Mouse (Mus musculus): ENCODE results near the gene Usp15. TPM values are rescaled to one million over a fixed set of nuclear protein-coding genes. Genes with fewer than 3 reads are reported as not detected.
A peak's percentile ranks its signal among the peaks of the same experiment; 100 is the strongest.

Gene Usp15
- polyA plus RNA-seq, 1 experiment from 2014 or later, result 68.2 TPM

DNA sequence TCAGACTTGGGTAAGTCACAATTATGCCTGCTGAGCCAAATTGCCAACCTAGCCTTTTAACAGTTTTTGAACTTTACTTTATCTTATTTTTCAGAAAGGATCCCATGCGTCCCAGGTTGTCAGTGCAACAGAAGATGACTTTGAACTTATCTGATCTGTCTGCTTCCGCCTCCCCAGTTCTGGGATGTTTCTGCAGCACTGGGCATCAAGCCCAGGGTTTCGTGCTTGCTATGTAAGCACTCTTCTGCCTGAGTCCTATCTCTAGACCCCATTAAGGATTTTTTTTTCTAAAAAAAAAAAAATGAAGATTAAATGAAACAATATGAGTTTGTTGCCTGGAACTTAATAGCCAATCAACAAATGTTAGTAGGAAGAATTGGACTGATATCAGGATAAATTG lies 2.3 kb upstream of the Usp15 start:
- Histone ChIP-seq H3K9ac (no peak overlapping the region), H3K9me3 (no peaks in the 10 kb centered on the region), H3K4me3 (no peak overlapping the region), H3K4me1 (replicated peaks) (peaks cover 20% of the 10 kb centered on the region), H3K27me3 (no peaks in the 10 kb centered on the region; the same call in 1 of the 2 replicates), H3K36me3 (no peaks in the 10 kb centered on the region), H3K4me2 (no peak overlapping the region), H3K27ac (replicated peaks) (no peak overlapping the region)
- no peak for ATAC-seq (ENCODE audit: low read depth)
- WGBS, result 93% methylated on average over 3 of the region's 3 CpGs

- Histone ChIP-seq H3K9me3 (no peaks in the 10 kb centered on the region), H3K4me1 (replicated peaks) (peaks cover 24% of the 10 kb centered on the region), H3K27ac (replicated peaks) (no peak overlapping the region), H3K4me3 (no peak overlapping the region), H3K9ac (no peak overlapping the region), H3K36me3 (no peaks in the 10 kb centered on the region), H3K4me2 (no peak overlapping the region), H3K27me3 (no peaks in the 10 kb centered on the region; the same call in 1 of the 2 replicates)
- WGBS, result 48% methylated on average over 5 of the region's 5 CpGs
- no peak for ATAC-seq (ENCODE audit: low read depth)
Measured at GRCm38 (mm10) chr10:123198183-123198582, 1.4 kb upstream of the Usp15 start.

GRCm38 (mm10) chr10:123195961-123196834 lies 597 bp downstream of the Usp15 start:
- peak overlapping the region; percentile 96 for H3K4me3 ChIP-seq
- WGBS, result under 1% methylated on average over 62 of the region's 66 CpGs

GRCm38 (mm10) chr10:123195501-123195900 lies 1.3 kb downstream of the Usp15 start:
- Histone ChIP-seq H3K27me3 (no peaks in the 10 kb centered on the region; the same call in 1 of the 2 replicates), H3K4me1 (replicated peaks) (peaks cover 26% of the 10 kb centered on the region), H3K27ac (replicated peaks) (no peak overlapping the region), H3K9ac (peak overlapping the region; percentile 96), H3K9me3 (no peaks in the 10 kb centered on the region), H3K4me3 (peak overlapping the region; percentile 96), H3K4me2 (peak overlapping the region; percentile 61), H3K36me3 (no peaks in the 10 kb centered on the region)
- WGBS, result 10% methylated on average over 7 of the region's 7 CpGs
- no peak for ATAC-seq (ENCODE audit: low read depth)

More at GRCm38 (mm10) chr10:123195961-123196834, 597 bp downstream of the Usp15 start:
- H3K36me3 ChIP-seq, result no peaks in the 10 kb centered on the region
- H3K27ac ChIP-seq (replicated peaks), result peak overlapping the region; percentile 95
- H3K4me1 ChIP-seq (replicated peaks), result peaks cover 24% of the 10 kb centered on the region
- peak overlapping the region; percentile 96 for H3K9ac ChIP-seq
- H3K4me2 ChIP-seq, result peak overlapping the region; percentile 61
- H3K27me3 ChIP-seq, result no peaks in the 10 kb centered on the region; the same call in 1 of the 2 replicates
- no peaks in the 10 kb centered on the region for H3K9me3 ChIP-seq
- peak; percentile 52 for ATAC-seq (ENCODE audit: low read depth)

DNA sequence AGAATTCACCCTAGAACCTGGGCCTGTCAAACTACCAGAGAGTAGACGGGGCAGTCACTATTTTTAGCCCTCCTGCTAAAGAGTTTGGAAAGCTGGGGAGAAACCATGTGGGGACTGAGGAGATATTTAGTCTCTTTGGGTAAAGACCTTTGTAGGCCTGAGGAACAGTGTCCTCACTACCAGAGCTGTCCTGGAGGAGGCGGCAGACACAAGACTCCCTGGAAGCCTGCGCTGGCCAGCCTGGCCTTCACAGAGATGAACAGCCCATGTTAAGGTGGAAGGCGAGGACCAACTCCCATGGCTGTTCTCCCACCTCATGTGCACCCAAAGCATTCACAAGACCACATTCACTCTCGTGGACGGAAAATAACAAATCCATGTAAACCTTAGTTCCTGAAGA lies 5.8 kb downstream of the Usp15 start:
- no peak overlapping the region for H3K4me3 ChIP-seq
- H3K9me3 ChIP-seq, result no peaks in the 10 kb centered on the region
- ATAC-seq (ENCODE audit: low read depth), result no peak
- H3K36me3 ChIP-seq, result no peaks in the 10 kb centered on the region
- no peak overlapping the region for H3K9ac ChIP-seq
- WGBS, result 82% methylated on average over 6 of the region's 6 CpGs
- peaks cover 36% of the 10 kb centered on the region for H3K4me1 ChIP-seq (replicated peaks)
- H3K27ac ChIP-seq (replicated peaks), result no peak overlapping the region
- no peaks in the 10 kb centered on the region for H3K27me3 ChIP-seq
- no peak overlapping the region for H3K4me2 ChIP-seq

- H3K9ac ChIP-seq, result no peak overlapping the region
- WGBS, result 87% methylated on average over 6 of the region's 6 CpGs
- no peak overlapping the region for H3K4me3 ChIP-seq
- H3K4me1 ChIP-seq (replicated peaks), result peaks cover 26% of the 10 kb centered on the region
- no peaks in the 10 kb centered on the region for H3K36me3 ChIP-seq
- H3K4me2 ChIP-seq, result no peak overlapping the region
- no peaks in the 10 kb centered on the region for H3K9me3 ChIP-seq
- H3K27ac ChIP-seq (replicated peaks), result no peak overlapping the region
- no peak for ATAC-seq (ENCODE audit: low read depth)
- no peaks in the 10 kb centered on the region for H3K27me3 ChIP-seq
Measured at GRCm38 (mm10) chr10:123187337-123187736, 9.5 kb downstream of the Usp15 start.

- Histone ChIP-seq H3K4me2 (no peak overlapping the region), H3K9ac (no peak overlapping the region)
Measured at GRCm38 (mm10) chr10:123185907-123186306, 10.9 kb downstream of the Usp15 start.

GRCm38 (mm10) chr10:123183743-123184142 lies 13.1 kb downstream of the Usp15 start:
- H3K27ac ChIP-seq (replicated peaks), result no peak overlapping the region
- no peaks in the 10 kb centered on the region for H3K9me3 ChIP-seq
- no peak for ATAC-seq (ENCODE audit: low read depth)
- no peak overlapping the region for H3K4me3 ChIP-seq
- peaks cover 18% of the 10 kb centered on the region for H3K36me3 ChIP-seq
- 79% methylated on average over 2 of the region's 2 CpGs for WGBS
- no peaks in the 10 kb centered on the region for H3K27me3 ChIP-seq
- H3K9ac ChIP-seq, result no peak overlapping the region
- no peak overlapping the region for H3K4me2 ChIP-seq
- H3K4me1 ChIP-seq (replicated peaks), result peaks cover 23% of the 10 kb centered on the region

More at GRCm38 (mm10) chr10:123185907-123186306, 10.9 kb downstream of the Usp15 start:
- H3K36me3 ChIP-seq, result no peaks in the 10 kb centered on the region; the same call in 1 of the 2 replicates
- no peak for ATAC-seq (ENCODE audit: low read depth)
- H3K9me3 ChIP-seq, result no peaks in the 10 kb centered on the region
- H3K27ac ChIP-seq (replicated peaks), result no peak overlapping the region
- H3K27me3 ChIP-seq, result no peaks in the 10 kb centered on the region
- peaks cover 23% of the 10 kb centered on the region for H3K4me1 ChIP-seq (replicated peaks)
- H3K4me3 ChIP-seq, result no peak overlapping the region
- 90% methylated on average over 6 of the region's 6 CpGs for WGBS

DNA sequence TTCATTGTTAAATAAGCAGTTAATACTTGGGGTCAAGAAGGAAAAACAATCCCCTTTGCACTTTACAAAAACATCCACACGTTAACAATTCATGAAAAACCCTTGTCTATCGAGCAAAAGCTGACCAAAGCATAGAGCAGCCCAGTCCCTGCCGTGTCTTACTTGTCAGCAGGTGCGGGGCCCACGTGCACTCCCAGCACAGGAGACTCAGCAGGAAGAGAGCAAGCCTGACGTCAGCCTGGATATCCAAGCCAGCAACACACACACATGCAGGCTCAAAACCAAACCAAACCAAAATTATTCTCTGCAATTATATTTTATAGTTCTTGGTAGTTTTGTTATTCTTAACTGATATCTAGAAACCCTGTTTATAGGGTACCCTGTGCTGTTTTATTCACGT lies 13.6 kb downstream of the Usp15 start:
- no peak overlapping the region for H3K4me3 ChIP-seq
- H3K27ac ChIP-seq (replicated peaks), result no peak overlapping the region
- no peak overlapping the region for H3K9ac ChIP-seq
- H3K4me1 ChIP-seq (replicated peaks), result peaks cover 22% of the 10 kb centered on the region
- no peaks in the 10 kb centered on the region for H3K27me3 ChIP-seq
- ATAC-seq (ENCODE audit: low read depth), result no peak
- H3K9me3 ChIP-seq, result no peaks in the 10 kb centered on the region
- 64% methylated on average over 7 of the region's 7 CpGs for WGBS
- H3K36me3 ChIP-seq, result peaks cover 22% of the 10 kb centered on the region
- no peak overlapping the region for H3K4me2 ChIP-seq

DNA sequence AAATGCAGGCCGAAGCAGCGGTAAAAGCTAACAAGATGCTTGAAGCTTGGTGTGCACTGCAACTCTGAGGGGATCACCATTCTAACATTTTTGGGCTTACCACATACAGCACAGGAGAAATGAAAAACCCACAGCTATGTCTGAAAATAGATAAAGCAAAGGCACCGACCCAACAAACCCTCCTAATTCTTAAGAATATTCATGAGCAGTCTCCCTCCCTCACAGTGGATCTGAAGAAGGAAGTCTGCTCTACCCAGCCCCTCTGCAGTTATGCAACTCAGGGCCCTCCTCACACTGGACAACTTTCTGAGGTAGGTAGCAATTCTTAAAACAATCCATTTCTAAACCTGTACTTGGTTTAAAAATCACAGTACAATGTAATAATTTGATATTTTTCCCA lies 14.4 kb downstream of the Usp15 start:
- Histone ChIP-seq H3K9ac (no peak overlapping the region), H3K27ac (replicated peaks) (no peak overlapping the region), H3K36me3 (peaks cover 26% of the 10 kb centered on the region), H3K4me1 (replicated peaks) (peaks cover 14% of the 10 kb centered on the region), H3K9me3 (no peaks in the 10 kb centered on the region), H3K27me3 (no peaks in the 10 kb centered on the region), H3K4me2 (no peak overlapping the region), H3K4me3 (no peak overlapping the region)
- ATAC-seq (ENCODE audit: low read depth), result no peak
- 89% methylated on average over 3 of the region's 3 CpGs for WGBS

DNA sequence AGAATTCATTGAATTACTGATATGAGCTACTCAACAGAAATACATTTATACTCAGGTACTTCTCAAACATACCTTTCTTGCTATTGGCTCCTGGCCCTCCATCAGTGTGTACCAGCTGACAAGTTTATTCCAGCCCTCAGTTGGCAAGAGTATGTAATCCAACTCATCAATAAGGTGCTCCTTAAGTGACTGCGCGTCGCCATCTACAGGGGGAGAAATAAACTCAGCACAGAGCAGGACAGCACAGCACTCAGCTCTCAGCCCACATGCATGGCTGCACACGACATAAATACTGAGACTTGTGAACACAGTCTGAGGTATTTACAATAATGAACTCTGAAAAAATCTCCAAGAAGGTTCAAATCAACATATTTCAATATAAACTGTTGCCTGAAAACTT lies 21.0 kb downstream of the Usp15 start:
- H3K36me3 ChIP-seq, result peaks cover 51% of the 10 kb centered on the region
- WGBS, result 80% methylated on average over 4 of the region's 4 CpGs

GRCm38 (mm10) chr10:123170898-123171297 lies 25.9 kb downstream of the Usp15 start:
- Histone ChIP-seq H3K4me1 (replicated peaks) (no peaks in the 10 kb centered on the region), H3K9me3 (no peaks in the 10 kb centered on the region), H3K27me3 (no peaks in the 10 kb centered on the region), H3K27ac (replicated peaks) (no peak overlapping the region), H3K9ac (no peak overlapping the region), H3K4me2 (no peak overlapping the region), H3K4me3 (no peak overlapping the region), H3K36me3 (peaks cover 50% of the 10 kb centered on the region)
- ATAC-seq (ENCODE audit: low read depth), result no peak
- 86% methylated on average over 6 of the region's 6 CpGs for WGBS

More for the DNA sequence above, 21.0 kb downstream of the Usp15 start:
- Histone ChIP-seq H3K9ac (no peak overlapping the region), H3K4me3 (no peak overlapping the region), H3K27me3 (no peaks in the 10 kb centered on the region), H3K9me3 (no peaks in the 10 kb centered on the region), H3K4me1 (replicated peaks) (no peaks in the 10 kb centered on the region), H3K27ac (replicated peaks) (no peak overlapping the region), H3K4me2 (no peak overlapping the region)
- ATAC-seq (ENCODE audit: low read depth), result no peak
